ENCODE assay signal across 32 mouse cellular contexts in genomic region chr6:149243384-149243783, GRCm38 (mm10). TPM values are rescaled to one million over a fixed set of nuclear protein-coding genes. Genes with fewer than 3 reads are reported as not detected.
DNase-seq lines count a peak whose midpoint lies in the region; ATAC-seq lines count a peak whose summit lies in the region.
"Had no signal": no experiment of that assay in that cellular context is flagged by ENCODE, and none has a peak within 500 bp of the region (broad histone marks: within the 10 kb centered on the region; RNA-seq: fewer than 3 reads in every experiment).

No protein-coding gene starts in this region.

- no peak overlapping the region for H3K4me2 ChIP-seq in heart, embryonic 12.5 days
- H3K4me2 ChIP-seq in liver, embryonic 15.5 days, result no peak overlapping the region
- H3K4me2 ChIP-seq: embryonic facial prominence, embryonic 15.5 days; forebrain, embryonic 15.5 days; heart, embryonic 13.5 days; hindbrain, embryonic 15.5 days; midbrain, embryonic 13.5 days; neural tube, embryonic 15.5 days; stomach, embryonic 15.5 days had no signal

- no peak for DNase-seq in heart, postnatal 4 days
- DNase-seq in liver, result peak; percentile 7
- DNase-seq in Muller cell, postnatal 12 days (ENCODE audit: inconsistent ontology term), result no peak
- no peak for DNase-seq in thymus, postnatal 10 days (ENCODE audit: low spot score in 2 of 2)
- DNase-seq: adrenal gland, adult 2 months; adrenal gland, postnatal 36 days; cerebellum, adult 2 months; cerebellum, postnatal 14 days; gastrocnemius, adult 2 months; gastrocnemius, postnatal 36 days; heart, adult 2 months; heart, postnatal 10 days; kidney, adult 8-10 months; kidney, postnatal 4 days; retina, postnatal 1 day; right cerebral cortex, postnatal 14 days; thymus, postnatal 14 days had no signal

- peaks cover 34% of the 10 kb centered on the region for H3K9me3 ChIP-seq in heart, embryonic 12.5 days (replicated peaks)
- peaks cover 12% of the 10 kb centered on the region for H3K9me3 ChIP-seq in liver, embryonic 15.5 days (replicated peaks)
- H3K9me3 ChIP-seq: embryonic facial prominence, embryonic 15.5 days; forebrain, embryonic 15.5 days; hindbrain, embryonic 15.5 days; neural tube, embryonic 15.5 days; stomach, embryonic 15.5 days had no signal

- peak; percentile 36; the same call in 1 of the 2 replicates for ATAC-seq in heart, embryonic 12.5 days (ENCODE audit: insufficient number of reproducible peaks, low FRiP score)
- peak; percentile 67 for ATAC-seq in liver, embryonic 15.5 days (ENCODE audit: insufficient read depth)
- ATAC-seq in inflammation-experienced regulatory T-cells, adult 6 months, result no peak
- ATAC-seq: activated CD4-positive, CD25-positive, alpha-beta regulatory T cell, adult 4 months; forebrain, embryonic 15.5 days; midbrain, embryonic 13.5 days had no signal

- no peak overlapping the region for H3K9ac ChIP-seq in heart, embryonic 12.5 days
- no peak overlapping the region for H3K9ac ChIP-seq in liver, embryonic 15.5 days
- H3K9ac ChIP-seq: embryonic facial prominence, embryonic 15.5 days; forebrain, embryonic 15.5 days; heart, embryonic 13.5 days; hindbrain, embryonic 15.5 days; midbrain, embryonic 13.5 days; neural tube, embryonic 15.5 days; stomach, embryonic 15.5 days had no signal

- 48% methylated on average over 7 of the region's 7 CpGs for WGBS in heart, embryonic 12.5 days
- 68% methylated on average over 7 of the region's 7 CpGs for WGBS in liver, embryonic 15.5 days (ENCODE audit: insufficient replicate concordance)

- no peaks in the 10 kb centered on the region for H3K36me3 ChIP-seq in heart, embryonic 12.5 days
- H3K36me3 ChIP-seq in liver, embryonic 15.5 days (replicated peaks), result no peaks in the 10 kb centered on the region
- H3K36me3 ChIP-seq: embryonic facial prominence, embryonic 10.5 days; embryonic facial prominence, embryonic 15.5 days; forebrain, embryonic 15.5 days; hindbrain, embryonic 10.5 days; hindbrain, embryonic 15.5 days; midbrain, embryonic 13.5 days; neural tube, embryonic 15.5 days; stomach, embryonic 15.5 days had no signal

- peaks cover 3% of the 10 kb centered on the region for H3K4me1 ChIP-seq in heart, embryonic 12.5 days (replicated peaks)
- no peaks in the 10 kb centered on the region for H3K4me1 ChIP-seq in liver, embryonic 15.5 days (replicated peaks)
- H3K4me1 ChIP-seq: embryonic facial prominence, embryonic 10.5 days; embryonic facial prominence, embryonic 15.5 days; forebrain, embryonic 15.5 days; hindbrain, embryonic 10.5 days; hindbrain, embryonic 15.5 days; midbrain, embryonic 13.5 days; neural tube, embryonic 15.5 days; stomach, embryonic 15.5 days had no signal

- H3K27ac ChIP-seq in heart, embryonic 12.5 days (ENCODE audit: poor library complexity, severe bottlenecking), result no peak overlapping the region
- H3K27ac ChIP-seq in liver, embryonic 15.5 days (replicated peaks), result no peak overlapping the region
- H3K27ac ChIP-seq: embryonic facial prominence, embryonic 10.5 days; embryonic facial prominence, embryonic 15.5 days; forebrain, embryonic 15.5 days; gastrocnemius, adult 2 months; heart, adult 2 months; heart, embryonic 13.5 days; hindbrain, embryonic 10.5 days; hindbrain, embryonic 15.5 days; kidney, postnatal 0 days; macrophage; midbrain, embryonic 13.5 days; neural tube, embryonic 15.5 days; stomach, embryonic 15.5 days had no signal

- H3K27me3 ChIP-seq in heart, embryonic 12.5 days (replicated peaks), result no peaks in the 10 kb centered on the region
- no peaks in the 10 kb centered on the region for H3K27me3 ChIP-seq in liver, embryonic 15.5 days
- H3K27me3 ChIP-seq: embryonic facial prominence, embryonic 15.5 days; forebrain, embryonic 15.5 days; heart, embryonic 13.5 days; hindbrain, embryonic 15.5 days; midbrain, embryonic 13.5 days; neural tube, embryonic 15.5 days; stomach, embryonic 15.5 days had no signal

- no peak overlapping the region for H3K4me3 ChIP-seq in heart, embryonic 12.5 days
- H3K4me3 ChIP-seq in liver, embryonic 15.5 days (replicated peaks), result no peak overlapping the region
- H3K4me3 ChIP-seq: embryonic facial prominence, embryonic 10.5 days; embryonic facial prominence, embryonic 15.5 days; forebrain, embryonic 15.5 days; gastrocnemius, adult 2 months; heart, adult 2 months; heart, embryonic 13.5 days; hindbrain, embryonic 10.5 days; hindbrain, embryonic 15.5 days; midbrain, embryonic 13.5 days; neural tube, embryonic 15.5 days; stomach, embryonic 15.5 days had no signal

RNA-seq across cellular contexts. Expression of gene Amn1, which starts 54.9 kb away (rescaled TPM):
- 21.2 and 27.4 TPM in 2 replicates for polyA plus RNA-seq in heart, embryonic 12.5 days (2016; fragmentation: Nextera tagmentation; extraction: Ambion mirVana)
- total RNA-seq in heart, postnatal 4 days (2021), result 10 to 100 TPM; 21.0 to 25.7 TPM
- polyA plus RNA-seq in liver, embryonic 15.5 days (2015; fragmentation: Nextera tagmentation; extraction: Ambion mirVana), result 5.3 and 5.6 TPM in 2 replicates
- 10 to 100 TPM; 24.8 to 29.4 (median 25.4) TPM for polyA plus RNA-seq in inflammation-experienced regulatory T-cells, adult 6 months (2017; shearing (Covaris generic))
